Mouse (Mus musculus) cerebellum, adult 8-10 months (tissue): Measurements from ENCODE around the gene Tubb1.

ENCODE experiments used
- DNase-seq: peaks from one replicate; pipeline ENCODE4 v3.0.0; 2022

Tubb1 gene

GRCm38 (mm10) chr2:174450353-174450752 lies at the start of gene Tubb1:
Gene Tubb1, plus strand, starts transcription at chr2:174450695.
- no peak for DNase-seq

- no peak for DNase-seq
Observed at GRCm38 (mm10) chr2:174410222-174410621, 40.3 kb upstream of the Tubb1 start.

- no peak for DNase-seq
Observed at GRCm38 (mm10) chr2:174413127-174413526, 37.4 kb upstream of the Tubb1 start.

- no peak for DNase-seq
Observed at GRCm38 (mm10) chr2:174415001-174415730, 35.3 kb upstream of the Tubb1 start.

- peak; percentile 92 for DNase-seq
Observed at GRCm38 (mm10) chr2:174415731-174416310, 34.7 kb upstream of the Tubb1 start, which contains the start of gene Nelfcd. Gene Nelfcd, plus strand, starts transcription at chr2:174415804.

- DNase-seq = no peak
Observed at GRCm38 (mm10) chr2:174421107-174421506, 29.4 kb upstream of the Tubb1 start.

- no peak for DNase-seq
Observed at GRCm38 (mm10) chr2:174424301-174425085, 26.0 kb upstream of the Tubb1 start.

GRCm38 (mm10) chr2:174426856-174427255 lies 23.6 kb upstream of the Tubb1 start:
- DNase-seq = no peak

GRCm38 (mm10) chr2:174428076-174428835 lies 22.2 kb upstream of the Tubb1 start:
- no peak for DNase-seq

- no peak for DNase-seq
Observed at GRCm38 (mm10) chr2:174428996-174429591, 21.4 kb upstream of the Tubb1 start.

- DNase-seq = no peak
Observed at GRCm38 (mm10) chr2:174434943-174435342, 15.6 kb upstream of the Tubb1 start.

GRCm38 (mm10) chr2:174436076-174436701 lies 14.3 kb upstream of the Tubb1 start:
- no peak for DNase-seq

- no peak for DNase-seq
Observed at GRCm38 (mm10) chr2:174436916-174437696, 13.4 kb upstream of the Tubb1 start.

- DNase-seq = no peak
Observed at GRCm38 (mm10) chr2:174437697-174437982, 12.9 kb upstream of the Tubb1 start.

- peak; percentile 16 for DNase-seq
Observed at GRCm38 (mm10) chr2:174438181-174438580, 12.3 kb upstream of the Tubb1 start.

GRCm38 (mm10) chr2:174438737-174439449 lies 11.6 kb upstream of the Tubb1 start, which contains the start of gene Ctsz:
Gene Ctsz, minus strand, starts transcription at chr2:174439039.
- DNase-seq = peak; percentile 46

- DNase-seq = no peak
Observed at GRCm38 (mm10) chr2:174439450-174439838, 11.1 kb upstream of the Tubb1 start.

GRCm38 (mm10) chr2:174439961-174440360 lies 10.5 kb upstream of the Tubb1 start:
- DNase-seq = no peak

GRCm38 (mm10) chr2:174441898-174442297 lies 8.6 kb upstream of the Tubb1 start:
- no peak for DNase-seq

- DNase-seq = no peak
Observed at GRCm38 (mm10) chr2:174442460-174442859, 8.0 kb upstream of the Tubb1 start.

GRCm38 (mm10) chr2:174443046-174443445 lies 7.4 kb upstream of the Tubb1 start:
- no peak for DNase-seq
